Mouse (Mus musculus): ENCODE measurements at regions not wholly inside any gene's neighbourhood (a gene's known extent, or its start where the extent isn't known, plus 50 kb on each side); places are given as distances from the start of the nearest gene placed in this dataset.
"Not testable (repeated sequence)": the region's sequence is repeated elsewhere in the genome, so short reads cannot be mapped to it uniquely, and the experiment has no call there.

DNA sequence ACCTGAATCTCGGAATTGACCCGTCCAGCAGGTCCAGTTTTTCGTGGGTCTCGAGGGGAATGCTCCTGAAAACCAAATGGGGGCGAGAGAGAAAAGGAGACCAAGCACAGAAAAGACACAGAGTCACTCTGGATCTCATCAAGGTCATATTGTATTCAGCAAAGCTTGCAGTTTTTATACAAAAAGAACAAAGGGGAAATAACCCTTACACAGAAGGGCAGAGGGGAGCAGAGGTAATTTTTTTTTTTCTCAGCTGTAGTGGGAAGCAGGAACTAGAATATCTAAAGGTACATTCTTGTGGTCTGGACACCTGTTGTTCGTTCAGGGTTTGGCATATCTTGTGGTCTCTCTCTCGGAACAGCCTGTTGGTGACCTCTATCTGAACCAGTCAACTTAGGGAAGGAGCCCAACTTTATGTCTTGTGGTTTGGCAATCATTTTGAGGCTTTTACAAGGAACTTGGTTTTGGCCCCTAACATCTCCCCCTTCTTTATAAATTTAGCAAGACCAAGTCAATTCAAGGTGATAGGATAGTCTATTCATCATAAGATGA, 1645.9 kb upstream of the Cdh9 start:
- 90% methylated on average over 7 of the region's 7 CpGs for WGBS
- no peak overlapping the region for H3K27ac ChIP-seq (replicated peaks)
- no peak for ATAC-seq (ENCODE audit: low FRiP score, low read depth)
- no peaks in the 10 kb centered on the region for H3K4me1 ChIP-seq (replicated peaks)
- H3K4me3 ChIP-seq = no peak overlapping the region
- no peaks in the 10 kb centered on the region; the same call in 1 of the 2 replicates for H3K9me3 ChIP-seq
- no peak overlapping the region for H3K4me2 ChIP-seq
- no peaks in the 10 kb centered on the region for H3K36me3 ChIP-seq
- H3K27me3 ChIP-seq = no peaks in the 10 kb centered on the region
- H3K9ac ChIP-seq = no peak overlapping the region

- H3K9me3 ChIP-seq; ATAC-seq (ENCODE audit: low FRiP score, low read depth); H3K4me3 ChIP-seq; H3K27ac ChIP-seq (replicated peaks); H3K27me3 ChIP-seq; H3K36me3 ChIP-seq; H3K4me2 ChIP-seq; H3K9ac ChIP-seq; H3K4me1 ChIP-seq (replicated peaks): not testable (repeated sequence)
- 86% methylated on average over 9 of the region's 9 CpGs for WGBS
These were observed 1639.9 kb upstream of the Cdh9 start for GRCm38 (mm10) chr15:15088696-15089095.

DNA sequence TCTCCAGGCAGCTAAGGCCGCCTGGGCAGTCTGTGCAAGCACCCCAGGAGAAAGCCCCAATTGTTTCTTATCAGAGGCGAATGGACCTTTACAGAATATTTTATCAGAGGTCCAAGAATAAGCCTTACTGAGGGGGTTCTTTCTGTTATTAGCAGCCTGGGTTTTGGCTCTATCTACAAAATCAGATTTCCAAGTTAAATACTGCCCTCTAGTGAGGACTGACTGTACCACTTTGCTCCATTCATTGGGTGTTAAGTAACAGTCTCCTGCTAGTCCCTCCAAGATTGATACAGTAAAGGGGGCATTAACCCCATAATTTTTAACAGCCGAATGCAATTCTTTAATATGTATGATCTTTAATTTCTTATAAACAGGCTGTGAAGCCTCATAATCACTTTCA, 1638.8 kb upstream of the Cdh9 start:
- H3K36me3 ChIP-seq; H3K4me3 ChIP-seq; H3K27me3 ChIP-seq; H3K4me1 ChIP-seq (replicated peaks); H3K9me3 ChIP-seq; H3K4me2 ChIP-seq; H3K27ac ChIP-seq (replicated peaks); H3K9ac ChIP-seq; ATAC-seq (ENCODE audit: low FRiP score, low read depth): not testable (repeated sequence)
- 87% methylated on average over 3 of the region's 3 CpGs for WGBS

- Histone ChIP-seq H3K27me3 (no peaks in the 10 kb centered on the region), H3K4me2 (no peak overlapping the region), H3K27ac (replicated peaks) (no peak overlapping the region), H3K4me3 (no peak overlapping the region), H3K36me3 (no peaks in the 10 kb centered on the region), H3K9ac (no peak overlapping the region), H3K4me1 (replicated peaks) (no peaks in the 10 kb centered on the region), H3K9me3 (no peaks in the 10 kb centered on the region)
- no peak for ATAC-seq (ENCODE audit: low FRiP score, low read depth)
- WGBS = 78% methylated on average over 2 of the region's 2 CpGs
These were observed 1636.8 kb upstream of the Cdh9 start for GRCm38 (mm10) chr15:15091531-15092290.

DNA sequence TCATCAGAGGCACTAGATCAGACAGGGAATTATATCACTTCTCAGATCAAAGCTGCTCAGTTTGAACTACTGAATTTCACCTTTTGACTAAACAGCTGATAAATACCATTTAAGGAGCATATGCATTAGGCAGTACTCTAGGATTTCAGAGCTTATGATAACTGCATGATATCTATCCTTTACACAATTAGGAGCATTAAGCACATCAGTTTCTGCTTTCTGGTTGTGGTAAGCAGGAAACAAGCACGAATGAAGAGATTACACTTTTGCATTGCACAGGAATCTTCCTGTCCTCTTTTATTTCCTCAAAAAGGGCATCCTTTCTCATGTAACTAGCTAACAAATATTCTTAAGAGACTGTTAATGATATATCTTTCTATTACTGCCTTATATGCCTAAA, 1631.2 kb upstream of the Cdh9 start:
- H3K27me3 ChIP-seq = no peaks in the 10 kb centered on the region
- H3K27ac ChIP-seq (replicated peaks) = no peak overlapping the region
- H3K9me3 ChIP-seq = no peaks in the 10 kb centered on the region
- no peak overlapping the region for H3K9ac ChIP-seq
- no peak overlapping the region for H3K4me2 ChIP-seq
- no peak overlapping the region for H3K4me3 ChIP-seq
- no peaks in the 10 kb centered on the region for H3K4me1 ChIP-seq (replicated peaks)
- no peaks in the 10 kb centered on the region for H3K36me3 ChIP-seq
- WGBS = 79% methylated on average over 1 of the region's 1 CpGs
- ATAC-seq (ENCODE audit: low FRiP score, low read depth) = no peak

DNA sequence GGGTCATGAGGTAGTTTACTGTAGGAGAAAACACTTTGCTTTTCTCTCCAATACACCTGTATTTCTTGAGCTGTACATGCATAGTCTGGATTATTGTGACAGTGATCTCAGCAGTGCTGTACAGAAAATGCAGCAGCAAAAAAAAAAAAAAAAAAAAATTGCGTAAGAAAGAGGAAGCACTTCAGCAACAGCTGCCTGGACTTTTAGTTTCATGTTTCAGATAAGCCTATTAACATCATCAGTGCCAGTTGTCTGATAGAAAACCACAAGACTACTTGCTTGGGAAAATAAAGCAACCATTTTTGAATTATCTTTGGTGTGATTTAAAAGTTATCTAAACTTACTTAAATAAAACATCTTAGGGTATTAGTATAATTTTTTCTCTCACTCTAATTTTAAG, 1626.4 kb upstream of the Cdh9 start:
- H3K9me3 ChIP-seq = no peaks in the 10 kb centered on the region
- no peaks in the 10 kb centered on the region for H3K36me3 ChIP-seq
- H3K4me1 ChIP-seq (replicated peaks) = no peaks in the 10 kb centered on the region
- no peak overlapping the region for H3K9ac ChIP-seq
- no peaks in the 10 kb centered on the region for H3K27me3 ChIP-seq
- H3K27ac ChIP-seq (replicated peaks) = no peak overlapping the region
- H3K4me2 ChIP-seq = no peak overlapping the region
- WGBS = 67% methylated on average over 1 of the region's 1 CpGs
- no peak overlapping the region for H3K4me3 ChIP-seq
- ATAC-seq (ENCODE audit: low FRiP score, low read depth) = no peak

GRCm38 (mm10) chr15:15120109-15120508, 1608.4 kb upstream of the Cdh9 start:
- H3K27ac ChIP-seq (replicated peaks) = no peak overlapping the region
- H3K9ac ChIP-seq = no peak overlapping the region
- WGBS = 43% methylated on average over 1 of the region's 1 CpGs
- ATAC-seq (ENCODE audit: low FRiP score, low read depth) = peak; percentile 68
- H3K4me1 ChIP-seq (replicated peaks) = no peaks in the 10 kb centered on the region
- H3K4me3 ChIP-seq = no peak overlapping the region
- no peak overlapping the region for H3K4me2 ChIP-seq
- H3K9me3 ChIP-seq = no peaks in the 10 kb centered on the region
- H3K27me3 ChIP-seq = no peaks in the 10 kb centered on the region
- no peaks in the 10 kb centered on the region for H3K36me3 ChIP-seq

GRCm38 (mm10) chr15:15148791-15149190, 1579.8 kb upstream of the Cdh9 start:
- 69% methylated on average over 2 of the region's 2 CpGs for WGBS
- Histone ChIP-seq H3K4me2 (no peak overlapping the region), H3K4me1 (replicated peaks) (no peaks in the 10 kb centered on the region), H3K4me3 (no peak overlapping the region), H3K27me3 (no peaks in the 10 kb centered on the region), H3K27ac (replicated peaks) (no peak overlapping the region), H3K9ac (no peak overlapping the region), H3K36me3 (no peaks in the 10 kb centered on the region), H3K9me3 (no peaks in the 10 kb centered on the region)
- ATAC-seq (ENCODE audit: low FRiP score, low read depth) = no peak

DNA sequence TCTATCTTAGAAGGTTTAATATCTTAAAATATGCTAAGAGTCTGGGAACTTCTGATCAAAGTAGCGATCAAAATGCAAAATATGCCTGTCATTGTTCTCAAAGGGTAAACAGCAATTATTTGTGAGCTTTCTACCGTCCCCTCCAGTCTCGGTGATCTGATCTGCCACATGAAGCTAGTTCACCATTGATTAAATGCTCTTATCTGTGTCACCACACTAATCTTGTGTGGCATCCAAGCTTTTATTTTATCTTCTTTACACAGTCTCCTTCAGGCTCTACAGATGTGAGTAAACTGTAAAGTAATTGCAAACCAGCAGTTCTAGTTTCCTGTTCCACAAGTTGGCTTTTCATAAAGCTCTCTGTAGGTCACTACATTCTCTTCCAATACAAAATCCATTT, 1573.1 kb upstream of the Cdh9 start:
- no peak for ATAC-seq (ENCODE audit: low FRiP score, low read depth)

DNA sequence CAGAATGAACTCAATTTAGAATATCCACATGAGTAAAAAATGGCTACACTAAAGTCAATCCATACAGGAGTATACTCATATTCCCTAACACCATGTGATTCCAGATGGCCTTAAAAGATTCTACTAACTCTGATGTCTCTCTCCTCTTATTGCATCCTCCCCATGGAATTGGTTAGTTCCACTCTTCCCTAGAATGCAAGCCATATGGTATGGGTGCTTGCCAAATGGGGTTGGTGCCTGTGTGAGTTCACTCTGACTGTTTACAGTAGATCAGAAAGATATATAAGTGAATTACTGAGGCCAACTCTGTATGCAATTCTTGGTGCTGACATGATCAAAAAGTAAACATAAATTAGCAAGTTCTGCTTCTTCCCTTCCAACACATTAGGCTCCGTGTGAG, 1558.2 kb upstream of the Cdh9 start:
- H3K36me3 ChIP-seq = no peaks in the 10 kb centered on the region
- no peak overlapping the region for H3K27ac ChIP-seq (replicated peaks)
- H3K27me3 ChIP-seq = no peaks in the 10 kb centered on the region
- ATAC-seq (ENCODE audit: low FRiP score, low read depth) = no peak
- no peak overlapping the region for H3K4me3 ChIP-seq
- no peak overlapping the region for H3K9ac ChIP-seq
- H3K4me1 ChIP-seq (replicated peaks) = no peaks in the 10 kb centered on the region
- no peak overlapping the region for H3K4me2 ChIP-seq
- WGBS = 75% methylated on average over 1 of the region's 1 CpGs
- H3K9me3 ChIP-seq = no peaks in the 10 kb centered on the region

More for the DNA sequence above, 1573.1 kb upstream of the Cdh9 start:
- 80% methylated on average over 3 of the region's 3 CpGs for WGBS
- Histone ChIP-seq H3K27ac (replicated peaks) (no peak overlapping the region), H3K4me2 (no peak overlapping the region), H3K4me1 (replicated peaks) (no peaks in the 10 kb centered on the region), H3K9ac (no peak overlapping the region), H3K4me3 (no peak overlapping the region), H3K27me3 (no peaks in the 10 kb centered on the region), H3K9me3 (no peaks in the 10 kb centered on the region), H3K36me3 (no peaks in the 10 kb centered on the region)

DNA sequence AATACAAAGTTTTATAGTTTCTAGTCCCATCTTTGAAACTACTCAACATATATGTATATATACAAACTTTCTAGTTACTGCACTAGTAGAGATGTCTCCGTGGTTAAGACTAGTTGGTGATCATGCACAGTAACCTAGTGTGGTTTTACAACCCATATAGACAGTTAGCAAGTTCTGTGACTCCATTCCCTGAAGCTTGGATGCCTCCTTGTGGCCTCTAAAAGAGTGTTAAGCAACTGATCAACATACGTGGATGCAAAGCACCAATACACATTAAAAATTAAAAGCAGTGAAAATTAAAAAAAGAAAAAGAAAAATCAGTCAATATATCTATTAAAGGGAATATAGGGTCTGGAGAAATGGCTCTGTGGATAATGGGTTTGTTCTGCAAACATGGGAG, 1508.3 kb upstream of the Cdh9 start:
- no peaks in the 10 kb centered on the region for H3K27me3 ChIP-seq
- H3K4me3 ChIP-seq = no peak overlapping the region
- H3K9me3 ChIP-seq = no peaks in the 10 kb centered on the region
- no peak overlapping the region for H3K27ac ChIP-seq (replicated peaks)
- no peak overlapping the region for H3K4me2 ChIP-seq
- 62% methylated on average over 2 of the region's 2 CpGs for WGBS
- no peaks in the 10 kb centered on the region for H3K4me1 ChIP-seq (replicated peaks)
- no peak overlapping the region for H3K9ac ChIP-seq
- no peak for ATAC-seq (ENCODE audit: low FRiP score, low read depth)
- H3K36me3 ChIP-seq = no peaks in the 10 kb centered on the region

GRCm38 (mm10) chr15:15229926-15230325, 1498.6 kb upstream of the Cdh9 start:
- Histone ChIP-seq H3K4me1 (replicated peaks) (no peaks in the 10 kb centered on the region), H3K27me3 (no peaks in the 10 kb centered on the region), H3K4me2 (no peak overlapping the region), H3K9me3 (no peaks in the 10 kb centered on the region), H3K4me3 (no peak overlapping the region), H3K36me3 (no peaks in the 10 kb centered on the region), H3K27ac (replicated peaks) (no peak overlapping the region), H3K9ac (no peak overlapping the region)
- ATAC-seq (ENCODE audit: low FRiP score, low read depth) = no peak
- WGBS = 74% methylated on average over 3 of the region's 3 CpGs

DNA sequence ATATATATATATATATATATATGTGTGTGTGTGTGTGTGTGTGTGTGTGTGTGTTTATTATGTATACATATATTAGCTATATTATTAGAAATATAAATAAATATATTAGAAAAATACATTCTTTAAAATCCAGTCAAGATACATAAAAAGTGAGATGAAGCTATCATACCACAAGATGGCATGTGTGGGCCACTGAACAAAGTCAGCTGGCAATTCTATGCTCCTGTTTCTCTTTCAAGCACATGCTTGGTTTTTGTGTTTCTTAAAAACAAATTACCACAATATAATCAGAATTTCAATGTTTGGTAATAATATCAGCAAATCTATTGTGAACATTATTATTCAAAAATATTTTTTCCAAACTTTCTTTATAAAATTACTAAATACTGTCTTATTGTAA, 1490.2 kb upstream of the Cdh9 start:
- Histone ChIP-seq H3K27me3 (no peaks in the 10 kb centered on the region), H3K9me3 (no peaks in the 10 kb centered on the region), H3K4me2 (no peak overlapping the region), H3K9ac (no peak overlapping the region), H3K4me1 (replicated peaks) (no peaks in the 10 kb centered on the region), H3K36me3 (no peaks in the 10 kb centered on the region), H3K4me3 (no peak overlapping the region), H3K27ac (replicated peaks) (no peak overlapping the region)
- ATAC-seq (ENCODE audit: low FRiP score, low read depth) = no peak

All from hindbrain, embryonic 15.5 days (tissue).